Mouse (Mus musculus) layer of hippocampus, postnatal 10 days (tissue): ENCODE data around the gene Gxylt1. TPM values are rescaled to one million over a fixed set of nuclear protein-coding genes. Genes with fewer than 3 reads are reported as not detected.
A peak's percentile ranks its signal among the peaks of the same experiment; 100 is the strongest.
"Not testable (repeated sequence)": the region's sequence is repeated elsewhere in the genome, so short reads cannot be mapped to it uniquely, and the experiment has no call there.

Source experiments
- DNase-seq, 2 experiments: peaks; one replicate each; pipeline ENCODE4 v3.0.0; 2021; ENCODE audit warnings: low spot score in 2 of 2
- total RNA-seq, 2 experiments: library from RNA; stranded (reverse); gene quantifications; 2 replicates each; pipeline ENCODE4 v1.2.3; 2021

The Gxylt1 gene
- total RNA-seq, 2 experiments from 2014 or later, result 10.5 to 12.0 TPM

DNA sequence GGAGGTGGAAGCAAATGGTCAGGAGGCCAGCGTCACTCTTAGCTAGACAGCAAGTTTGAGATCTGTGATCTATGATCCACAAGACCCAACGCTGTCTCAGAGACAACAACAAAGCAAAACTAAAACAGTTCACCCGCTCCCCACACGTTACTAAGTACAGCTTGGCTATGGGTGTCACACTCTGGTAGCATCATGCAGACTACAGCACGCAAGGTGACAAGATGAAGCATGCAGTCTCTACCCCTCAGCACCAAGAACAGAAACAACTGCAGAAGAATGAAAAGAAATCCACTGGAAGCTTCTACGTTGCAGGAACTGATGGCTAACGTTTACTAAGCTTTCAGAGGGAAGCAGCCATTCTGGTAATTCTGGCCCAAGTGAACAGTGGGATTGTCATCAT is 11.4 kb downstream of the Gxylt1 start:
- no peak for DNase-seq

- DNase-seq, result no peak
Observed at GRCm38 (mm10) chr15:93262818-93263217, 12.2 kb downstream of the Gxylt1 start.

DNA sequence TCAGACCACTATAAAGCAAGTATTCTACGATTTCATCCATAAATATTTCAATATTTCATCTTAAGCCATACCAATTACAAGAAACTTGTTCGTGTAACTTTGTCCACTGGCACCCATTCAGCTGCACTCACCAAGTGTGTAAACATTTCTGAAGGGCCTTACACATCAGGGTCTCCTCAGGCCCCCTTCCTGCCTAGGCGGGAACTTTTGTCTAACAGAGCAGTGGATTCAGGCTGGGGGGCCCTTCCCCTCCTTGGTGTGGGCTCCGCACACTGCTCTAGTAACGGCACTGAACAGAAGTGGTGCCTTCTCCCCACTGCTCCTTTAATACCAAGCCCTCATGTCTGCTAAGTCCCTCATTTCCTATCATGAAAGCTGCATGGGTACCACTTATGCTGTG is 12.7 kb downstream of the Gxylt1 start:
- DNase-seq, result no peak

DNA sequence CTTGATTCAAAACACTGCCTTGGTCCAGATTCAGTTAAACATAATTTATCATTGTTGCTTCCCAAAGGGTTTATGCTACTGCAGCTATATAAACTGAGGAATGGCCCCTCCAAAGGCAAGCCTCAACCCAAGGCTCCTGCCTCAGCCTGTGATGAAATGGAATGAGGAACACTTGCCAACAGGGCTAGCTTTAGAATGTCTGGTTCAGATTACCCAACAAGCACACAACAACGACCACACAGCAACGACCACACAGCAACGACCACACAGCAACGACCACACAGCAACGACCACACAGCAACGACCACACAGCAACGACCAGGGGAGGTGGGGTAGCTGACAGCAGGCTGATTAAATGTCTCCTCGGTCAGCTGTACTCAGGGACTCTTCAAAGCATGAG is 15.0 kb downstream of the Gxylt1 start:
- DNase-seq, result no peak

GRCm38 (mm10) chr15:93255295-93255694 is 19.7 kb downstream of the Gxylt1 start:
- no peak for DNase-seq

DNA sequence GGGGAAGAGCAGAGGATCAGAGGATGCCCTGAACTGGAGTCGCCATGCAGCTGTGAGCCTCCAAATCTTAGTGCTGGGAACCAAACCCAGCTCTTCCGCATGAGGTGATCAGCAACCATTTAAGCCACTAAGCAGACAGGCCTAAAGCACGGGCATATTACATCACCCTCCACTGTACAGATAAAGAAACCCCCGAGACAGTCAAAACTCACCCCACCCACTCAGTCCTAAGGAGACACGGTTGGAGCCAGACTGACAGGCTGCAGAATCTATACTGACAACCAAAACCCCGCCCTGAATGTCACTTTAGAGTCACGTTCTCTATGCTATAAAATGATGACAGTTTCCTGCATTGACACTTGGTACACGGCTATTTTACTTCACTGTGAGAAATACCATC is 21.8 kb downstream of the Gxylt1 start:
- DNase-seq, result no peak

DNA sequence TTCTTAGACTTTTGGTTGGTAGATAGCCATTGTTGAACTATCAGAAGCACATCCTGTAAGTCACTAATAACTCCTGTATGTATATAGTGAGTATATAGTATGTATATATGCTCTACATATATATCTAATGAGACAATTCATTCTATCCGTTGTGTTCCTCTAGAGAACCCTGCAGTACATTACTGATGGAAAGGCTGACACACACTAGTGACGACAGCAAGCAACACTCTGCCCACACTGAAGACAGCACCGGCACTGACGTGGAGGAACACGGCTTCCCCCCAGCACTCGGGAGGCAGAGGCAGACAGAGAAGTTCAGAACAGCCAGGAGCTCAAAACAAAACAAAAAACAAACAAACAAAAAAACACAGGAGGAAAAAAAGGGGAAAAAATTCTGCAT is 22.6 kb downstream of the Gxylt1 start:
- no peak for DNase-seq

- DNase-seq, result peak in 1 of 2 experiments; percentile 52
Observed at GRCm38 (mm10) chr15:93251553-93252250, 23.3 kb downstream of the Gxylt1 start.

DNA sequence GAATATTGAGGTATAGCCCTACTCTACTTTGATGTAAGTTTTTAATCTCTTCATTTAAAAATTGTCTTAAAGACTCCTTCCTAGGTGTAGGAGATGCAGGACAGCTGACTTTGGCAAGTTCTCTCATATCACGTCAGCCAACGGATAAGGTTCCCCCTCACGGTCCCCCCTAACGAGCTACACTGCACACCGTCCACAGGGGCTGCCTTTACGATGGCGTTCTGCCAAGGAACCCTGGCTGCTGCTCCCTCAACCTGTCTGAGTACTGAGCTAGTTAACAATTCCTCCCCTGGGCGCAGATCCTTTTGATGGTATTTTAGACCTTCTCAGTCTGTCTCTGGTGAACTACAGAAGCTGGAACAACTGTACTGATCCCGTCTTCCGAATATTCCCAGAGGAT is 31.8 kb downstream of the Gxylt1 start:
- DNase-seq, result no peak

DNA sequence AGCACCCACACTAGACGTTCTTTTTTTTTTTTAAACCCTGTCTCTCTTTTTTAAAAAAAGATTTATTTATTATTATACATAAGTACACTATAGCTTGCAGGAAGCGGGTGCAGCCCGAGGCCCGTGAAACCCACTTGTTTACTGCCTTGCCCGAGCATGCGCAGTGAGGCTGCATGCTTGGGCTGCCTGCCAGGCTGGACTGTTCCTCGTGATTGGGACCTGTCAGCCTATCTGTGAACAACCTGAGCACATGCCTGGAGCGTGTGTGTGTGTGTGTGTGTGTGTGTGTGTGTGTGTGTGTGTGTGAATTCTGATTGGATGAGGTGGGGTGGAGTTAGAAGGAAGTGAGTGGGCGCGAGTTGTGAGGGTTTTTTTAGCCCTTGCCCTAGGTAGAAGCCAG is 38.5 kb downstream of the Gxylt1 start:
- DNase-seq, result not testable (repeated sequence)

DNA sequence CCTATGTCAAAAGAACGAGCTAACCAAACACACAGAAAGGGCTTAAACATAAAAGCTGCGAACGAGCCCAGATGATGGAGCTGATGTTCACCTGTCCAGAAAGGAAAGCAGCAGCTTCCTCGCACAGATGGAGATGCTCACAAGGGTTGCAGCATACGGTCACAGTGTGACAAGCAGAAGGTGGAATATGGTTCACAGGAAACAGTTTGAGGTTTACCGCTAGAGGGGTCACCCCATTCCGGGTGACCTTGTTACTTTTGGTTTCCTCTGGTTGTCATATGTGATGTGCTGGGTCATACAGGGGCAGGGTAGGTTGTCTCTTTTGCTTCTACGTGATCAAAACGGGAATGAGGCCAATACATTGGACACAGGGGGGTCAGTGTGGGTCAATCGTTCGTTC is 46.0 kb downstream of the Gxylt1 start:
- DNase-seq, result no peak

DNA sequence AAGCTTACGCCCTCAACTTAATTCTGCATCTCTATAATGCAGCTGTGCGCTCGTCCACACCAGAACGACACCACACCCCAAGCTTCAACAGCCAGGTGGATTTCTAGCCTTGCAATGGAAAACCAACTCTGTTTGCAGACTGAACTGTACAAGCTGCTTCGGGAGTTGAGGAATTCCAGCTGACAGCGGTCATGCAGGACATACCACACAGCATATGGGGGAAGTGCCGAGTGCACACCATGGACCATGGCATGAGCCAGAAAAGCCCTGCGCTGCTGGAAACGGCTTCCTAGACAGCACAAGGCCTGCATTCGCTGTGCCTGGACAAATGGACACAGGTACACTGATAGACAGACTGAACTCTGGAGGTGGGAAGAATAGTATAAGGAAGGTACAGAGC is 46.6 kb downstream of the Gxylt1 start:
- DNase-seq, result no peak

- peak; percentile 63 to 64 for DNase-seq
Observed at GRCm38 (mm10) chr15:93227764-93228079, 47.3 kb downstream of the Gxylt1 start.

- DNase-seq, result no peak
Observed at GRCm38 (mm10) chr15:93226930-93227763, 47.8 kb downstream of the Gxylt1 start.

GRCm38 (mm10) chr15:93222475-93222874 is 52.5 kb downstream of the Gxylt1 start:
- DNase-seq, result no peak

DNA sequence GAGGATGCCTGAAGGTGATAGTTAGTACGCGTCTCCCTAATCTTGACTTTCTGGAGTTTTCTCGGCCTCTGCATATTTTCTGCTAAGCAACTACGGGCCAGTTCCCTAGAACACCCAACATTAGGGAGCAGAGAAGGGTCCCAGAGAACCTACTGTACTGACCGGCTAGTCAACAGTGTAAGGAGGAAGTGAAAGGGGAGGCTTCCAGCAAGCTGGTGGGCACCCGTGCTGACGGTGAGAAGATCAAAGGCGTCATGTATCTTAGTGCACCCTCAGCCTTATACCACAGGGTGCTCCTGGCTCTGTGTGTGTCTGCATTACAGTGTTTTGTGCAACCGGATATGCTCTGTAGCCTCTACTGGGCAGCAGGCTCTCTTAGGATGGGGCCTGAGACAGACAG is 62.4 kb downstream of the Gxylt1 start:
- no peak for DNase-seq

DNA sequence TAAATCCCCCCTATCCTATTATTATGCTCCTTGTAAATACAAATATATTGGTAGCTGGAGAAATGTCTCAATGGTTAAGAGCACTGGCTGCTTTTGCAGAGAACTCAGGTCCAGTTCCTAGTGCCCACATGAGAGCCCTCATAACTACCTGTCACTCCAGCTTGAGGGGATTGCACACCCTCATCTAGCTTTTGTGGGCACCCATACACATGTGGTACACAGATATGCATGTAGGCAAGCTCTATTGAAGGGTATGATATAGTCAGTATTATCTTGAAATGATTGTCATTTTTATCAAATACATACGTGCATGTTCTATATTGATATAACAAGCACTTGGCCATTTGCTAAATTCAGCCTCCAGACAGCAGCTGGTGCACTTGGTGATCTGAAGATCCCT is 70.1 kb downstream of the Gxylt1 start:
- no peak for DNase-seq

DNA sequence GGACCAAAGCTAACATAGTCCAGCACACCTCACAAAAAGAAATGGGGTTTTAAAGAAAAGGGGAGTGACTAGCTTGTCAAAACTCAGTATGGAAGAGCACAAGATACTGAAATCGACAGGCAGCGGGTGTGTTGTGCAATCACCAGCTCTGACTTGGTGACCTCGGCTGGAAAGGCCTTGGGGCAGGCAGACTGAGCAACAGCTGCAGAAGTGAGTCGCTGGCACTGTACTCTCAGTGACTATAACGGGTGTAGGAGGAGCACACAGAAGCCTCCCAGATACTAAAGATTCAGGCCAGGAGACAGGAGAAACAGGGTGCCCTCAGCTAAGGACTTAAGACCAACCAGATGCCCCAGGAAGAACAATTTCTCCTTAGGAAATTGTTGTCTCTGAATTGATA is 73.0 kb downstream of the Gxylt1 start:
- DNase-seq, result no peak

- DNase-seq, result peak in 1 of 2 experiments; percentile 26
Observed at GRCm38 (mm10) chr15:93191387-93192145, 83.4 kb downstream of the Gxylt1 start.
